Mouse (Mus musculus): Measurements from ENCODE around the gene Slitrk4.

Slitrk4 gene

GRCm38 (mm10) chrX:64276290-64277125 lies at the start of gene Slitrk4:
Gene Slitrk4 (minus strand): TSS chrX:64276996.
- no peak for DNase-seq

- DNase-seq, result no peak
Measured at GRCm38 (mm10) chrX:64319501-64319900, 42.7 kb upstream of the Slitrk4 start.

GRCm38 (mm10) chrX:64277991-64278301 lies 1.1 kb upstream of the Slitrk4 start:
- DNase-seq, result no peak

- DNase-seq, result no peak
Measured at GRCm38 (mm10) chrX:64277126-64277990, 562 bp upstream of the Slitrk4 start.

GRCm38 (mm10) chrX:64275501-64276289 lies 1.1 kb downstream of the Slitrk4 start:
- DNase-seq, result no peak

- no peak for DNase-seq
Measured at GRCm38 (mm10) chrX:64263481-64263880, 13.3 kb downstream of the Slitrk4 start.
